Mouse (Mus musculus): ENCODE measurements at regions not wholly inside any gene's neighbourhood (a gene's known extent, or its start where the extent isn't known, plus 50 kb on each side); places are given as distances from the start of the nearest gene placed in this dataset.
"Not testable (repeated sequence)": the region's sequence is repeated elsewhere in the genome, so short reads cannot be mapped to it uniquely, and the experiment has no call there.

GRCm38 (mm10) chr11:45424066-45424465 lies 427.8 kb upstream of the Clint1 start:
- not testable (repeated sequence) for H3K4me3 ChIP-seq; H3K27ac ChIP-seq; DNase-seq (ENCODE audit: low spot score); H3K27me3 ChIP-seq (ENCODE audit: insufficient read depth, poor library complexity, severe bottlenecking); H3K36me3 ChIP-seq; H3K4me1 ChIP-seq (replicated peaks); H3K9me3 ChIP-seq

GRCm38 (mm10) chr11:45440937-45441720 lies 410.7 kb upstream of the Clint1 start:
- WGBS: 70% methylated on average over 3 of the region's 3 CpGs
- Histone ChIP-seq H3K4me3 (no peak overlapping the region), H3K4me1 (replicated peaks) (peaks cover 5% of the 10 kb centered on the region; the same call in 1 of the 2 replicates), H3K36me3 (no peaks in the 10 kb centered on the region), H3K27me3 (ENCODE audit: insufficient read depth, poor library complexity, severe bottlenecking) (no peaks in the 10 kb centered on the region), H3K27ac (no peak overlapping the region), H3K9me3 (no peaks in the 10 kb centered on the region)
- DNase-seq (ENCODE audit: low spot score): no peak

- DNase-seq (ENCODE audit: low spot score): no peak
- Histone ChIP-seq H3K27me3 (ENCODE audit: insufficient read depth, poor library complexity, severe bottlenecking) (no peaks in the 10 kb centered on the region), H3K4me3 (no peak overlapping the region), H3K36me3 (no peaks in the 10 kb centered on the region), H3K9me3 (no peaks in the 10 kb centered on the region), H3K27ac (no peak overlapping the region), H3K4me1 (replicated peaks) (peaks cover 5% of the 10 kb centered on the region; the same call in 1 of the 2 replicates)
- 88% methylated on average over 2 of the region's 2 CpGs for WGBS
Measured at GRCm38 (mm10) chr11:45446512-45446911, 405.3 kb upstream of the Clint1 start.

DNA sequence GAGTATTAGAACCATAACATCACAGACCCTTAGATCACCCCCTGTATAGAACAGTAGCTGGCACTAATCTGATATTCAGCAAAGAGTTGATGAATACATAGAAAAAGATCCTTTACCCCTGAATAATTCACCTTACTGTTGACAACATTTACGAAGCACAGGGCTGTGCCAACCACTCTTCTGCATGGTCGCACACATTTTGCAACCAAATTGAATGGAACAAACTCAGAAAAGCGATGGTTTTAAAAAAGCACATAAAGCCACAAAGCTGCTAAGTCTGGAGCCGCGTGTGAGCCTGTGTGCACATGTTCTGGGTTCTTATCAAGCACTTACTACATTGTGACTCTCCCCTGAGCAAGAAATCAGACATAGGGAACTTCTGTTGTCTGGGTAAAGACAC lies 397.6 kb upstream of the Clint1 start:
- WGBS: 76% methylated on average over 5 of the region's 5 CpGs
- H3K4me1 ChIP-seq (replicated peaks): peaks cover 5% of the 10 kb centered on the region; the same call in 1 of the 2 replicates
- H3K4me3 ChIP-seq: no peak overlapping the region
- H3K27ac ChIP-seq: no peak overlapping the region
- no peaks in the 10 kb centered on the region for H3K9me3 ChIP-seq
- DNase-seq (ENCODE audit: low spot score): no peak
- no peaks in the 10 kb centered on the region for H3K36me3 ChIP-seq
- H3K27me3 ChIP-seq (ENCODE audit: insufficient read depth, poor library complexity, severe bottlenecking): no peaks in the 10 kb centered on the region

DNA sequence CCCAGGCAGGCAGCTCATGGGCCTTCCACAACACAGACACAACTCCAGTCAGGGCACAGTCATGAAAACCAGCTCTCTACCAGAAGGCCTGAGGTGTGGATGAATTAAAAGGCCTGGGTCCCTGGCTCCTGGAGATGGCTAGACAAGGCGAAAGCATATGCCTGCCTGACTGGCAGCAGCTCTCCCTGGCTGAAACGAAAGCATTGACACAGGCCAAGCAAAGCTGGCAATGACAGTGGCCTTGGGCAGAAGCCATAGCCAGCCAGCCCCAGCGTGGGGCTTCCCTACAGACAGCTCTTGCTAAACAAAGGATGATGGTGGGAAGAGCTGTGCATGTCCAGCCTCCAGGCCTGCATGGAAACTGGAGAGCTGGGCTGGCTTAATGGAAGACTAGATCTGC lies 396.9 kb upstream of the Clint1 start:
- Histone ChIP-seq H3K9me3 (no peaks in the 10 kb centered on the region), H3K27ac (peak overlapping the region; percentile 64; the same call in 1 of the 2 replicates), H3K4me3 (no peak overlapping the region), H3K4me1 (replicated peaks) (peaks cover 5% of the 10 kb centered on the region; the same call in 1 of the 2 replicates), H3K36me3 (no peaks in the 10 kb centered on the region), H3K27me3 (ENCODE audit: insufficient read depth, poor library complexity, severe bottlenecking) (no peaks in the 10 kb centered on the region)
- no peak for DNase-seq (ENCODE audit: low spot score)
- WGBS: 77% methylated on average over 3 of the region's 3 CpGs

- 80% methylated on average over 3 of the region's 3 CpGs for WGBS
- no peak for DNase-seq (ENCODE audit: low spot score)
- no peaks in the 10 kb centered on the region for H3K27me3 ChIP-seq (ENCODE audit: insufficient read depth, poor library complexity, severe bottlenecking)
- H3K4me3 ChIP-seq: no peak overlapping the region
- H3K9me3 ChIP-seq: no peaks in the 10 kb centered on the region
- peaks cover 5% of the 10 kb centered on the region; the same call in 1 of the 2 replicates for H3K4me1 ChIP-seq (replicated peaks)
- H3K27ac ChIP-seq: no peak overlapping the region
- H3K36me3 ChIP-seq: no peaks in the 10 kb centered on the region
Measured at GRCm38 (mm10) chr11:45456724-45457123, 395.1 kb upstream of the Clint1 start.

GRCm38 (mm10) chr11:45457597-45457996 lies 394.3 kb upstream of the Clint1 start:
- H3K27me3 ChIP-seq (ENCODE audit: insufficient read depth, poor library complexity, severe bottlenecking): no peaks in the 10 kb centered on the region
- no peaks in the 10 kb centered on the region for H3K9me3 ChIP-seq
- no peak overlapping the region for H3K27ac ChIP-seq
- WGBS: 71% methylated on average over 4 of the region's 4 CpGs
- DNase-seq (ENCODE audit: low spot score): no peak
- no peak overlapping the region for H3K4me3 ChIP-seq
- peaks cover 5% of the 10 kb centered on the region; the same call in 1 of the 2 replicates for H3K4me1 ChIP-seq (replicated peaks)
- no peaks in the 10 kb centered on the region for H3K36me3 ChIP-seq

- no peaks in the 10 kb centered on the region; the same call in 1 of the 2 replicates for H3K4me1 ChIP-seq (replicated peaks)
- WGBS: 79% methylated on average over 11 of the region's 11 CpGs
- H3K27ac ChIP-seq: no peak overlapping the region
- no peaks in the 10 kb centered on the region for H3K27me3 ChIP-seq (ENCODE audit: insufficient read depth, poor library complexity, severe bottlenecking)
- no peak for DNase-seq (ENCODE audit: low spot score)
- no peak overlapping the region for H3K4me3 ChIP-seq
- H3K9me3 ChIP-seq: no peaks in the 10 kb centered on the region
- no peaks in the 10 kb centered on the region for H3K36me3 ChIP-seq
Measured at GRCm38 (mm10) chr11:45460000-45460792, 391.7 kb upstream of the Clint1 start.

- H3K4me1 ChIP-seq (replicated peaks): no peaks in the 10 kb centered on the region
- no peaks in the 10 kb centered on the region for H3K27me3 ChIP-seq (ENCODE audit: insufficient read depth, poor library complexity, severe bottlenecking)
- H3K4me3 ChIP-seq: no peak overlapping the region
- H3K9me3 ChIP-seq: no peaks in the 10 kb centered on the region
- no peak for DNase-seq (ENCODE audit: low spot score)
- WGBS: 78% methylated on average over 4 of the region's 4 CpGs
- H3K27ac ChIP-seq: no peak overlapping the region
- H3K36me3 ChIP-seq: no peaks in the 10 kb centered on the region
Measured at GRCm38 (mm10) chr11:45464501-45464900, 387.4 kb upstream of the Clint1 start.

- no peaks in the 10 kb centered on the region for H3K36me3 ChIP-seq
- WGBS: 85% methylated on average over 3 of the region's 3 CpGs
Measured at GRCm38 (mm10) chr11:45466350-45466749, 385.5 kb upstream of the Clint1 start.

GRCm38 (mm10) chr11:45472171-45472570 lies 379.7 kb upstream of the Clint1 start:
- no peak for DNase-seq (ENCODE audit: low spot score)
- H3K9me3 ChIP-seq: no peaks in the 10 kb centered on the region
- H3K27ac ChIP-seq: no peak overlapping the region
- no peaks in the 10 kb centered on the region for H3K27me3 ChIP-seq (ENCODE audit: insufficient read depth, poor library complexity, severe bottlenecking)
- 0 out of 2 replicates have a peak, but pooled peaks cover 10% of the 10 kb centered on the region for H3K4me1 ChIP-seq (replicated peaks)
- no peak overlapping the region for H3K4me3 ChIP-seq
- H3K36me3 ChIP-seq: no peaks in the 10 kb centered on the region
- WGBS: 70% methylated on average over 5 of the region's 5 CpGs

More at GRCm38 (mm10) chr11:45466350-45466749, 385.5 kb upstream of the Clint1 start:
- Histone ChIP-seq H3K4me3 (no peak overlapping the region), H3K4me1 (replicated peaks) (no peaks in the 10 kb centered on the region), H3K9me3 (no peaks in the 10 kb centered on the region), H3K27me3 (ENCODE audit: insufficient read depth, poor library complexity, severe bottlenecking) (no peaks in the 10 kb centered on the region), H3K27ac (no peak overlapping the region)
- DNase-seq (ENCODE audit: low spot score): no peak

DNA sequence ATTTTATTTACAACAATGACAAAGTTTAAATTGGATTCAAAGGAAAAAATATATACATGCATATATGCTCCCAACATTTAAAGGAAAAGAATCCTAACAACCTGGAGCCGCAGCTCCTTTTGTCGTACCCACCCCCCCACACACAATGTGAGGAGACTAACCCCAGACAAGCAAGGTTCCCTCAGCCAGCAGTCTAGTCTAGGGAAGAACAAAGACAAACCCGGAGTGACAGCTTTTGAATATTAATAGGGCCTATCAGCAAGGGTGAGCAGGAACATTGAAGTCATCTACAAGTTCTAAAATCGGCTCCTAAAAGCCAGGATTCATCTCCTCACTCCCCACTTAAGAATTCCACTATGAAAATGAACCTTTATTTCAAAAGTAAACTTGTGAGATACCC lies 374.9 kb upstream of the Clint1 start:
- Histone ChIP-seq H3K27ac (no peak overlapping the region), H3K27me3 (ENCODE audit: insufficient read depth, poor library complexity, severe bottlenecking) (no peaks in the 10 kb centered on the region), H3K4me1 (replicated peaks) (0 out of 2 replicates have a peak, but pooled peaks cover 10% of the 10 kb centered on the region), H3K9me3 (no peaks in the 10 kb centered on the region), H3K36me3 (no peaks in the 10 kb centered on the region), H3K4me3 (no peak overlapping the region)
- WGBS: 52% methylated on average over 4 of the region's 4 CpGs
- no peak for DNase-seq (ENCODE audit: low spot score)

DNA sequence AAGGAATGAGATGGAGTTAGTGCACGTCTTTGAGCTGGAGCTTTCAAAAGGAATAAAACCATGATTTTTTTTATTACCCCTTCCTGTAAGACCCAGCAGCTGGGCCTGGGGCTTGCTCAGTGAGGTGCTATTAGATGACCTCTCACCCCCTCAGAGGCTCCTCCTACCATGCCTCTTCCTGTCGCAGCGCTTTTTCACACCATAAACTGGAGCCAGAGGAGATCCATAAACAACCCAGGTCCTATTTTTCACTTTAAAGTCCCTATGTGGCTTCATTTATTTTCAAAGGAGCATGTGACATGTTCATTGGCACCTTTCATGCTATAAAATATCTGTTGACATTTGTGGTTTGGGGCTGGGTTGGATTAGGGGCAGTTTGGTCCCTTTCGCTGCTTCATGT lies 365.9 kb upstream of the Clint1 start:
- Histone ChIP-seq H3K36me3 (no peaks in the 10 kb centered on the region), H3K27me3 (ENCODE audit: insufficient read depth, poor library complexity, severe bottlenecking) (no peaks in the 10 kb centered on the region), H3K4me1 (replicated peaks) (peaks cover 7% of the 10 kb centered on the region; the same call in 1 of the 2 replicates), H3K4me3 (no peak overlapping the region), H3K9me3 (no peaks in the 10 kb centered on the region), H3K27ac (no peak overlapping the region)
- WGBS: 90% methylated on average over 4 of the region's 4 CpGs
- no peak for DNase-seq (ENCODE audit: low spot score)
